ENCODE assay signal across 8 mouse cellular contexts in the genomic region with DNA sequence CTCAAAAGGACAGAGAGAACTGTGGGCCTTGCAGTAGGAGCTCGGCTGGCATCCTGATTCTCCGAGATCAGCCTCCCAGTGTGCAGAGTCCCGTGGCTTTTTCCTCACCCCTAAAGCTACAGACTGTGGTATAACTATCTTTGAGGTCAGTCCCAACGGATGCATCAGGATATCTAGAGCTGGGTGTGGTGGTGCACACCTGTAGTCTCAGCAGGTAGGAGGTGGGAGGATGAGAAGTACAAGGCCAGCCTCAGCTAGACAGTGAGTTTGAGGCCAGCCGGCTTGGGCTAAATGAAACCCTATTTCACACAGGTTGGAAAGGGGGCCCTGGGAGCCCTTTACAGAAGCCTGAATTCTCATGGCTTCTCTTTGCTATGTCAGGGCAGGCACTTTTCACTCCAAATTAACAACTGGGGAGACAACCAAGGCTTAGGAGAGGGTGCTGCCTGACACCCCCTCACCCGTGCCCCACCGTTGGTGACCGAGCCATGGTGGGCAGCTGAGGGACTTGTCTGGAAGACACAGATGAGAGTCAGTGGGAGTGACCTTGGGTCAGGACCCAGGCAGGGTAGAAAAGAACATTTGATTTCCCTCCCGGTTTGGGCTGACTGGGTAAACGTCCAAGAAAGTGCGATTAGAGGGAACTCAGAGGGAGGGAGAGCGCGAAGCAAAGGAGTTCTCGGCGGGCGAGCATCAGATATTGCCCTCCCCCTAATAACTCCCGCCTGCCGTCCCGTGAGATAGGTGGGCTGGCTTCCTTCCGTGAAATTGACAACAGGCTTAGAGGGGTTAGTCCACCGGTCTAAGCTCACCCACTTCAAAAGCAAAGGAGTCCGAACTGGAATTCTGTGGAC. TPM values are rescaled to one million over a fixed set of nuclear protein-coding genes. Genes with fewer than 3 reads are reported as not detected.
A peak's percentile ranks its signal among the peaks of the same experiment; 100 is the strongest.
DNase-seq lines count a peak whose midpoint lies in the region; ATAC-seq lines count a peak whose summit lies in the region.

A gene (plus strand): TSS at position 642 of the 854 bp plus-strand sequence.

- H3K27me3 ChIP-seq in heart, embryonic 16.5 days (ENCODE audit: control insufficient read depth, insufficient read depth, low read length) = no peaks in the 10 kb centered on the region
- 0 out of 2 replicates have a peak, but pooled peaks cover 4% of the 10 kb centered on the region for H3K27me3 ChIP-seq in limb, embryonic 12.5 days
- H3K27me3 ChIP-seq in neural tube, embryonic 13.5 days = peaks cover 19% of the 10 kb centered on the region

- no peak for DNase-seq in frontal cortex, adult 2 months (ENCODE audit: extremely low spot score in 1 of 2, low spot score in 1 of 2)
- DNase-seq in frontal cortex, postnatal 10 days (ENCODE audit: low spot score in 2 of 2) = no peak
- no peak for DNase-seq in right cerebral cortex, postnatal 10 days (ENCODE audit: low spot score in 2 of 2)

- whole genome bisulfite sequencing in heart, embryonic 16.5 days = 10% methylated on average over 22 of the region's 22 CpGs
- WGBS in limb, embryonic 12.5 days = 6% methylated on average over 22 of the region's 22 CpGs
- 6% methylated on average over 22 of the region's 22 CpGs for WGBS in neural tube, embryonic 13.5 days

- H3K4me1 ChIP-seq in heart, embryonic 16.5 days (ENCODE audit: control insufficient read depth, insufficient read depth, low read length) = peaks cover 26% of the 10 kb centered on the region
- peaks cover 54% of the 10 kb centered on the region for H3K4me1 ChIP-seq in limb, embryonic 12.5 days (replicated peaks)
- H3K4me1 ChIP-seq in neural tube, embryonic 13.5 days (replicated peaks) = peaks cover 37% of the 10 kb centered on the region

- peak within 1 kb of the TSS; percentile 74 for H3K4me3 ChIP-seq in heart, embryonic 16.5 days (ENCODE audit: low read length)
- H3K4me3 ChIP-seq in limb, embryonic 12.5 days (replicated peaks) = peak within 1 kb of the TSS; percentile 61
- H3K4me3 ChIP-seq in neural tube, embryonic 13.5 days = peak within 1 kb of the TSS; percentile 49

- H3K36me3 ChIP-seq in heart, embryonic 16.5 days (ENCODE audit: control insufficient read depth, insufficient read depth) = no peaks in the 10 kb centered on the region
- H3K36me3 ChIP-seq in limb, embryonic 12.5 days = no peaks in the 10 kb centered on the region
- no peaks in the 10 kb centered on the region for H3K36me3 ChIP-seq in neural tube, embryonic 13.5 days

- H3K4me2 ChIP-seq in heart, embryonic 16.5 days (ENCODE audit: low read depth, low read length) = peak within 1 kb of the TSS; percentile 77
- H3K4me2 ChIP-seq in limb, embryonic 12.5 days = peak within 1 kb of the TSS; percentile 91
- H3K4me2 ChIP-seq in neural tube, embryonic 13.5 days = peak within 1 kb of the TSS; percentile 68

- H3K9me3 ChIP-seq in heart, embryonic 16.5 days (replicated peaks; ENCODE audit: control insufficient read depth, low read length) = no peaks in the 10 kb centered on the region
- no peaks in the 10 kb centered on the region for H3K9me3 ChIP-seq in limb, embryonic 12.5 days
- H3K9me3 ChIP-seq in neural tube, embryonic 13.5 days = no peaks in the 10 kb centered on the region

- peak within 1 kb of the TSS; percentile 87 for H3K9ac ChIP-seq in heart, embryonic 16.5 days (ENCODE audit: low read length)
- H3K9ac ChIP-seq in limb, embryonic 12.5 days (replicated peaks) = peak within 1 kb of the TSS; percentile 68
- peak within 1 kb of the TSS; percentile 75 for H3K9ac ChIP-seq in neural tube, embryonic 13.5 days

- no peak for ATAC-seq in CD4-positive, CD25-positive, alpha-beta regulatory T cell, adult 4 months
- ATAC-seq in erythroblast, adult 5-6 weeks (replicated peaks; ENCODE audit: low FRiP score, poor library complexity, severe bottlenecking) = no peak
- ATAC-seq in heart, embryonic 16.5 days (replicated peaks; ENCODE audit: extremely low read depth, insufficient read depth, low FRiP score) = peak; percentile 1; the same call in 1 of the 2 replicates
- peak; percentile 24; the same call in 1 of the 2 replicates for ATAC-seq in limb, embryonic 12.5 days (ENCODE audit: insufficient number of reproducible peaks, insufficient read depth, low FRiP score, low TSS enrichment, low read depth)
- ATAC-seq in neural tube, embryonic 13.5 days (ENCODE audit: low read depth) = peak; percentile 10; the same call in 1 of the 2 replicates

- H3K27ac ChIP-seq in heart, embryonic 16.5 days (ENCODE audit: low read length) = peak within 1 kb of the TSS; percentile 88
- peak within 1 kb of the TSS; percentile 80 for H3K27ac ChIP-seq in limb, embryonic 12.5 days
- H3K27ac ChIP-seq in neural tube, embryonic 13.5 days (replicated peaks) = peak within 1 kb of the TSS; percentile 33; the same call in 1 of the 2 replicates

RNA-seq across cellular contexts. Expression of the gene that starts here (rescaled TPM):
- polyA plus RNA-seq in frontal cortex, adult 2 months (2012; rRNA removed) = 16.4 and 18.7 TPM in 2 replicates
- 10 to 100 TPM; 24.9 to 43.5 TPM for polyA plus RNA-seq in CD4-positive, CD25-positive, alpha-beta regulatory T cell, adult 4 months (2017; shearing (Covaris generic))
- 18.8 and 24.8 TPM in 2 replicates for total RNA-seq in erythroblast, adult 5-6 weeks (2015; ENCODE audit: low replicate concordance)
- 7.2 and 13.8 TPM in 2 replicates for total RNA-seq in erythroblast, adult 5-6 weeks (2017; ENCODE audit: low replicate concordance)
- polyA plus RNA-seq in heart, embryonic 16.5 days (2015; fragmentation: Nextera tagmentation; extraction: Ambion mirVana) = 54.2 and 54.8 TPM in 2 replicates
- 50.2 and 50.3 TPM in 2 replicates for polyA plus RNA-seq in limb, embryonic 12.5 days (2016; fragmentation: Nextera tagmentation; extraction: Ambion mirVana)
- polyA plus RNA-seq in neural tube, embryonic 13.5 days (2015; fragmentation: Nextera tagmentation; extraction: Ambion mirVana) = 17.5 and 21.5 TPM in 2 replicates

Comparison
In these comparisons a context has a peak if more than half of its experiments do, and no peak if none do; other contexts are left out.
1. ATAC-seq: peak in heart, embryonic 16.5 days (single experiment), limb, embryonic 12.5 days (single experiment) and neural tube, embryonic 13.5 days (single experiment); none in CD4-positive, CD25-positive, alpha-beta regulatory T cell, adult 4 months (single experiment) and erythroblast, adult 5-6 weeks (single experiment).
2. H3K27ac ChIP-seq: peak in every context shown above with its lines; median percentile 88 in heart, embryonic 16.5 days; 80 in limb, embryonic 12.5 days; 33 in neural tube, embryonic 13.5 days.
3. Peak in every context shown above with its lines, with median percentiles within 50 percentile points of each other: H3K4me2 ChIP-seq, H3K4me3 ChIP-seq and H3K9ac ChIP-seq.